Mouse (Mus musculus) adrenal gland, postnatal 10 days (tissue): Measurements from ENCODE around the gene 2210010C04Rik. TPM values are rescaled to one million over a fixed set of nuclear protein-coding genes. Genes with fewer than 3 reads are reported as not detected.
"Not testable (repeated sequence)": the region's sequence is repeated elsewhere in the genome, so short reads cannot be mapped to it uniquely, and the experiment has no call there.

Experiments used
- DNase-seq: peaks from one replicate; pipeline ENCODE4 v3.0.0; 2021; ENCODE audit warnings: mixed read lengths
- total RNA-seq, 2 experiments: library from RNA; stranded (reverse); gene quantifications; 2 replicates each; pipeline ENCODE4 v1.2.3; 2021

Gene 2210010C04Rik
- total RNA-seq, 2 experiments from 2014 or later = not detected

DNA sequence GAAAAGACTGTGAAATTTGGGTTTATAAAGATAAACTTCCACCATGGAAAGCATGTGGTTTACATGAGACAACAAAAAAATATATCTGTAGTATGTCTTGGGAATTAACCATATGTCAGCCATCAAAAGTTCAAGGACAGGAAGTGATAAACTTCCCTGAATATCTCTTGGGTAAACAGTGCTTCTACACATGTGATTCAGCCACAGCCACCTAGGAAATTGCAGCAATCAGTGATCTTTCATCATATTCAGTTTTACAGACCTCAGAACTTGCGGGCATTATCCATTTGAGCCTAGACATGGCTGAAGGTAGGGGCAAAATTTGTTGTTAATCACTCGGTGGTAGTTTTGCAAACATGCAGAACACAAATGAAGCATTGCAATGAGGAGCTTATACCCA, 16.7 kb downstream of the 2210010C04Rik start:
- DNase-seq = no peak

- DNase-seq = no peak
Measured at GRCm38 (mm10) chr6:41015065-41015464, 20.2 kb downstream of the 2210010C04Rik start.

- not testable (repeated sequence) for DNase-seq
Measured at GRCm38 (mm10) chr6:40999379-40999778, 35.9 kb downstream of the 2210010C04Rik start, which contains the start of gene Gm2663. Gm2663 (minus strand) TSS chr6:40999479.

Other genes with a start within 250 kb of the 2210010C04Rik start
- not detected for gene Moxd2, start 148.0 kb downstream of the 2210010C04Rik start, total RNA-seq
- not detected for gene Prss58, start 135.1 kb downstream of the 2210010C04Rik start, total RNA-seq
- gene 1700074P13Rik, start 95.0 kb downstream of the 2210010C04Rik start, total RNA-seq = not detected
- gene Gm4744, start 83.6 kb downstream of the 2210010C04Rik start, total RNA-seq = not detected
- not detected for gene 1810009J06Rik, start 70.8 kb downstream of the 2210010C04Rik start, total RNA-seq
- gene Gm2663, start 36.0 kb downstream of the 2210010C04Rik start, total RNA-seq = not detected